Mouse (Mus musculus): ENCODE data around the gene Sirt2.

The Sirt2 gene

DNA sequence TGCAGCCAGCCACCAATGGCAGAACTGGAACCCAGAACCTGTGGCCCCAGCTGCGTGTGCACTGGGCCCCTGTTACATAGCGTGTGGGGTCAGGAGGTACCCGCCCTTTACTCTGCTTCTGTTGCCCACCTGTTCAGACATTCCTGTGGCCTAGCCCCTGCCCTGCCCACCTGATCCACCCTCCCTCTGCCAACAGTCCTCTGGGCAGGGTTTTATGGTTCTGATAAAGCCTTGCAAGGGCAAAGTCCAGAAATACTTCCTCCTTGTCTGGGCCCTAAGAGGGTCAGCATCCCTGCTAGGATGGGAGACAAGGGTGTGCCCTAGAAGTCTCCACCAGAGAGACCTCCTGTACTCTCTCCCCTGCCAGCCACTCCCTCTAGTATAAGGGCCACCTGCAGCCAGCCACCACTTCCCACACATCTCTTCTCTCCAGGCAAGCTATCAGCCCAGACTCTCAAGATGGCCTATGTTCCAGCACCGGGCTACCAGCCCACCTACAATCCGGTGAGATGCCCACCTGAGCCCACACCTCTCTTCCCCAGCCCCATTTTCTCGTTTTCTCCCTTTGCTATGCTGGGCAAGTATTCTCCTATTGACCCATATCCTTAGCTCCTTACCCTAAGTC is 67.3 kb downstream of the Sirt2 start, which contains the start of gene Lgals4:
Gene Lgals4, plus strand, starts transcription at position 132 of the 625 bp plus-strand sequence.
- no peak for DNase-seq (ENCODE audit: low read depth, low spot score)

DNA sequence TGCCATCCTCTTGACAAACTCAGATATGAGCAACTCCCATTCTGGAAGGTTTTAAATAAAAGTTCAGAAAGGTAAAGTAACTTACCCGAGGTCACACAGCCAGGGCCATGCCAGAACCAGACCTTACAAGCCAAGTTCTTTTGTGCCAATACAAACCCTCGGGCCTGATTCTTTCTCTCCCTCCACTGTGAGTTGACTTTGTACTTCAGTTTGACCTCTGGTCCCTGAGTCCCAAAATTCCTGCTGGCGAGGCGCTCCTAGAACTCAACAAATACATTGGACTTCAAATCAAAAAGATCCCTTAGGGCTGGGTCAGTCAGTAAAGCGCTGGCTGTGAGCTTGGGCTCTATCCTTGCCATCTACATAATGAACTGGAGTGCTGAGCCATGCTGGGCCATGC is 70.4 kb downstream of the Sirt2 start:
- no peak for DNase-seq (ENCODE audit: low read depth, low spot score)

Measured in forelimb bud, embryonic 11.5 days (tissue).